Mouse (Mus musculus): Measurements from ENCODE around the gene Mroh2a. TPM values are rescaled to one million over a fixed set of nuclear protein-coding genes. Genes with fewer than 3 reads are reported as not detected.

The Mroh2a gene
- polyA plus RNA-seq, 1 experiment: 3.9 TPM

- H3K27ac ChIP-seq (ENCODE audit: control insufficient read depth, insufficient read depth, low read depth, low read length, poor library complexity): no peak overlapping the region
- 75% methylated on average over 15 of the region's 15 CpGs for WGBS
- peaks cover 5% of the 10 kb centered on the region for H3K4me1 ChIP-seq (ENCODE audit: control insufficient read depth, insufficient read depth, low read length)
- no peak for TF ChIP-seq POLR2A (IDR thresholded peaks at IDR 0.05; ENCODE audit: borderline replicate concordance, control insufficient read depth, low read depth, low read length)
- TF ChIP-seq CTCF (IDR thresholded peaks at IDR 0.05; ENCODE audit: control insufficient read depth, insufficient read depth, low read length): no peak
- no peak overlapping the region for H3K4me3 ChIP-seq (replicated peaks; ENCODE audit: control insufficient read depth, low read depth, low read length)
Measured at GRCm38 (mm10) chr1:88286136-88286845, 59.5 kb downstream of the Mroh2a start.

GRCm38 (mm10) chr1:88286887-88287696 is 60.3 kb downstream of the Mroh2a start:
- Histone ChIP-seq H3K4me1 (ENCODE audit: control insufficient read depth, insufficient read depth, low read length) (peaks cover 5% of the 10 kb centered on the region), H3K27ac (ENCODE audit: control insufficient read depth, insufficient read depth, low read depth, low read length, poor library complexity) (no peak overlapping the region), H3K4me3 (replicated peaks; ENCODE audit: control insufficient read depth, low read depth, low read length) (no peak overlapping the region)
- no peak for TF ChIP-seq CTCF (IDR thresholded peaks at IDR 0.05; ENCODE audit: control insufficient read depth, insufficient read depth, low read length)
- no peak for TF ChIP-seq POLR2A (IDR thresholded peaks at IDR 0.05; ENCODE audit: borderline replicate concordance, control insufficient read depth, low read depth, low read length)
- WGBS: 67% methylated on average over 13 of the region's 13 CpGs

GRCm38 (mm10) chr1:88287697-88287980 is 60.9 kb downstream of the Mroh2a start:
- 24% methylated on average over 5 of the region's 5 CpGs for WGBS
- peaks cover 5% of the 10 kb centered on the region for H3K4me1 ChIP-seq (ENCODE audit: control insufficient read depth, insufficient read depth, low read length)
- H3K27ac ChIP-seq (ENCODE audit: control insufficient read depth, insufficient read depth, low read depth, low read length, poor library complexity): no peak overlapping the region
- TF ChIP-seq CTCF (IDR thresholded peaks at IDR 0.05; ENCODE audit: control insufficient read depth, insufficient read depth, low read length) (no peak), POLR2A (IDR thresholded peaks at IDR 0.05; ENCODE audit: borderline replicate concordance, control insufficient read depth, low read depth, low read length) (no peak)
- no peak overlapping the region for H3K4me3 ChIP-seq (replicated peaks; ENCODE audit: control insufficient read depth, low read depth, low read length)

- Histone ChIP-seq H3K27ac (ENCODE audit: control insufficient read depth, insufficient read depth, low read depth, low read length, poor library complexity) (no peak overlapping the region), H3K4me1 (ENCODE audit: control insufficient read depth, insufficient read depth, low read length) (peaks cover 5% of the 10 kb centered on the region), H3K4me3 (replicated peaks; ENCODE audit: control insufficient read depth, low read depth, low read length) (no peak overlapping the region)
- WGBS: 41% methylated on average over 3 of the region's 3 CpGs
- no peak for TF ChIP-seq CTCF (IDR thresholded peaks at IDR 0.05; ENCODE audit: control insufficient read depth, insufficient read depth, low read length)
- TF ChIP-seq POLR2A (IDR thresholded peaks at IDR 0.05; ENCODE audit: borderline replicate concordance, control insufficient read depth, low read depth, low read length): no peak
Measured at GRCm38 (mm10) chr1:88288056-88288788, 61.4 kb downstream of the Mroh2a start.

GRCm38 (mm10) chr1:88288789-88289127 is 62.0 kb downstream of the Mroh2a start:
- Histone ChIP-seq H3K4me1 (ENCODE audit: control insufficient read depth, insufficient read depth, low read length) (peaks cover 3% of the 10 kb centered on the region), H3K27ac (ENCODE audit: control insufficient read depth, insufficient read depth, low read depth, low read length, poor library complexity) (no peak overlapping the region), H3K4me3 (replicated peaks; ENCODE audit: control insufficient read depth, low read depth, low read length) (no peak overlapping the region)
- TF ChIP-seq CTCF (IDR thresholded peaks at IDR 0.05; ENCODE audit: control insufficient read depth, insufficient read depth, low read length) (no peak), POLR2A (IDR thresholded peaks at IDR 0.05; ENCODE audit: borderline replicate concordance, control insufficient read depth, low read depth, low read length) (no peak)
- WGBS: 69% methylated on average over 3 of the region's 3 CpGs

- no peak for TF ChIP-seq CTCF (IDR thresholded peaks at IDR 0.05; ENCODE audit: control insufficient read depth, insufficient read depth, low read length)
- TF ChIP-seq POLR2A (IDR thresholded peaks at IDR 0.05; ENCODE audit: borderline replicate concordance, control insufficient read depth, low read depth, low read length): no peak
- WGBS: 38% methylated on average over 2 of the region's 2 CpGs
- Histone ChIP-seq H3K27ac (ENCODE audit: control insufficient read depth, insufficient read depth, low read depth, low read length, poor library complexity) (no peak overlapping the region), H3K4me1 (ENCODE audit: control insufficient read depth, insufficient read depth, low read length) (peaks cover 3% of the 10 kb centered on the region), H3K4me3 (replicated peaks; ENCODE audit: control insufficient read depth, low read depth, low read length) (no peak overlapping the region)
Measured at GRCm38 (mm10) chr1:88289152-88289551, 62.4 kb downstream of the Mroh2a start.

- H3K4me3 ChIP-seq (replicated peaks; ENCODE audit: control insufficient read depth, low read depth, low read length): no peak overlapping the region
- WGBS: 28% methylated on average over 4 of the region's 4 CpGs
- H3K27ac ChIP-seq (ENCODE audit: control insufficient read depth, insufficient read depth, low read depth, low read length, poor library complexity): no peak overlapping the region
- peaks cover 1% of the 10 kb centered on the region; the same call in 1 of the 2 replicates for H3K4me1 ChIP-seq (ENCODE audit: control insufficient read depth, insufficient read depth, low read length)
- TF ChIP-seq CTCF (IDR thresholded peaks at IDR 0.05; ENCODE audit: control insufficient read depth, insufficient read depth, low read length) (no peak), POLR2A (IDR thresholded peaks at IDR 0.05; ENCODE audit: borderline replicate concordance, control insufficient read depth, low read depth, low read length) (no peak)
Measured at GRCm38 (mm10) chr1:88289917-88290316, 63.1 kb downstream of the Mroh2a start.

- H3K4me1 ChIP-seq (ENCODE audit: control insufficient read depth, insufficient read depth, low read length): peaks cover 1% of the 10 kb centered on the region; the same call in 1 of the 2 replicates
- TF ChIP-seq CTCF (IDR thresholded peaks at IDR 0.05; ENCODE audit: control insufficient read depth, insufficient read depth, low read length) (no peak), POLR2A (IDR thresholded peaks at IDR 0.05; ENCODE audit: borderline replicate concordance, control insufficient read depth, low read depth, low read length) (no peak)
- no peak overlapping the region for H3K4me3 ChIP-seq (replicated peaks; ENCODE audit: control insufficient read depth, low read depth, low read length)
- WGBS: 64% methylated on average over 1 of the region's 1 CpGs
- no peak overlapping the region for H3K27ac ChIP-seq (ENCODE audit: control insufficient read depth, insufficient read depth, low read depth, low read length, poor library complexity)
Measured at GRCm38 (mm10) chr1:88290511-88290910, 63.7 kb downstream of the Mroh2a start.
